Mouse (Mus musculus): ENCODE results near the gene Mctp1.
"Not testable (repeated sequence)": the region's sequence is repeated elsewhere in the genome, so short reads cannot be mapped to it uniquely, and the experiment has no call there.

The Mctp1 gene

GRCm38 (mm10) chr13:76451526-76451925 is 67.2 kb downstream of the Mctp1 start:
- not testable (repeated sequence) for DNase-seq (ENCODE audit: inconsistent age in 2 of 2, low spot score in 1 of 2)

- no peak for DNase-seq (ENCODE audit: inconsistent age in 2 of 2, low spot score in 1 of 2)
Observed at GRCm38 (mm10) chr13:76481601-76482000, 97.3 kb downstream of the Mctp1 start.

- no peak for DNase-seq (ENCODE audit: inconsistent age in 2 of 2, low spot score in 1 of 2)
Observed at GRCm38 (mm10) chr13:76482998-76483397, 98.7 kb downstream of the Mctp1 start.

- DNase-seq (ENCODE audit: inconsistent age in 2 of 2, low spot score in 1 of 2): no peak
Observed at GRCm38 (mm10) chr13:76484086-76484709, 99.9 kb downstream of the Mctp1 start.

- DNase-seq (ENCODE audit: inconsistent age in 2 of 2, low spot score in 1 of 2): no peak
Observed at GRCm38 (mm10) chr13:76515896-76516295, 131.6 kb downstream of the Mctp1 start.

GRCm38 (mm10) chr13:76523170-76523569 is 138.8 kb downstream of the Mctp1 start:
- no peak for DNase-seq (ENCODE audit: inconsistent age in 2 of 2, low spot score in 1 of 2)

GRCm38 (mm10) chr13:76527326-76527725 is 143.0 kb downstream of the Mctp1 start:
- no peak for DNase-seq (ENCODE audit: inconsistent age in 2 of 2, low spot score in 1 of 2)

- no peak for DNase-seq (ENCODE audit: inconsistent age in 2 of 2, low spot score in 1 of 2)
Observed at GRCm38 (mm10) chr13:76527751-76528150, 143.4 kb downstream of the Mctp1 start.

- DNase-seq (ENCODE audit: inconsistent age in 2 of 2, low spot score in 1 of 2): no peak
Observed at GRCm38 (mm10) chr13:76529915-76530314, 145.6 kb downstream of the Mctp1 start.

GRCm38 (mm10) chr13:76530867-76531504 is 146.7 kb downstream of the Mctp1 start:
- no peak for DNase-seq (ENCODE audit: inconsistent age in 2 of 2, low spot score in 1 of 2)

GRCm38 (mm10) chr13:76547854-76548253 is 163.5 kb downstream of the Mctp1 start:
- no peak for DNase-seq (ENCODE audit: inconsistent age in 2 of 2, low spot score in 1 of 2)

- no peak for DNase-seq (ENCODE audit: inconsistent age in 2 of 2, low spot score in 1 of 2)
Observed at GRCm38 (mm10) chr13:76560918-76561317, 176.6 kb downstream of the Mctp1 start.

GRCm38 (mm10) chr13:76561594-76561993 is 177.3 kb downstream of the Mctp1 start:
- no peak for DNase-seq (ENCODE audit: inconsistent age in 2 of 2, low spot score in 1 of 2)

GRCm38 (mm10) chr13:76564061-76564460 is 179.7 kb downstream of the Mctp1 start:
- DNase-seq (ENCODE audit: inconsistent age in 2 of 2, low spot score in 1 of 2): no peak

GRCm38 (mm10) chr13:76566024-76566423 is 181.7 kb downstream of the Mctp1 start:
- DNase-seq (ENCODE audit: inconsistent age in 2 of 2, low spot score in 1 of 2): no peak

GRCm38 (mm10) chr13:76567448-76567847 is 183.1 kb downstream of the Mctp1 start:
- no peak for DNase-seq (ENCODE audit: inconsistent age in 2 of 2, low spot score in 1 of 2)

GRCm38 (mm10) chr13:76568569-76569211 is 184.4 kb downstream of the Mctp1 start:
- no peak for DNase-seq (ENCODE audit: inconsistent age in 2 of 2, low spot score in 1 of 2)

- DNase-seq (ENCODE audit: inconsistent age in 2 of 2, low spot score in 1 of 2): peak in 1 of 2 experiments; percentile 41
Observed at GRCm38 (mm10) chr13:76579414-76579813, 195.1 kb downstream of the Mctp1 start.

- no peak for DNase-seq (ENCODE audit: inconsistent age in 2 of 2, low spot score in 1 of 2)
Observed at GRCm38 (mm10) chr13:76585447-76585846, 201.1 kb downstream of the Mctp1 start.

- DNase-seq (ENCODE audit: inconsistent age in 2 of 2, low spot score in 1 of 2): not testable (repeated sequence)
Observed at GRCm38 (mm10) chr13:76590709-76591108, 206.4 kb downstream of the Mctp1 start.

GRCm38 (mm10) chr13:76591189-76591588 is 206.9 kb downstream of the Mctp1 start:
- no peak for DNase-seq (ENCODE audit: inconsistent age in 2 of 2, low spot score in 1 of 2)

GRCm38 (mm10) chr13:76591692-76592091 is 207.4 kb downstream of the Mctp1 start:
- no peak for DNase-seq (ENCODE audit: inconsistent age in 2 of 2, low spot score in 1 of 2)

All from adrenal gland, adult (tissue).